Mouse (Mus musculus): ENCODE data around the gene Rtl10. TPM values are rescaled to one million over a fixed set of nuclear protein-coding genes. Genes with fewer than 3 reads are reported as not detected.

The Rtl10 gene
- polyA plus RNA-seq (2015; fragmentation: Nextera tagmentation; extraction: Ambion mirVana): 2.0 and 2.7 TPM in 2 replicates

- H3K27ac ChIP-seq (ENCODE audit: low read length): peak within 1 kb of the TSS; percentile 87
- H3K4me2 ChIP-seq (ENCODE audit: low read depth, low read length): peak within 1 kb of the TSS; percentile 98
- no peaks in the 10 kb centered on the region for H3K9me3 ChIP-seq (replicated peaks; ENCODE audit: control insufficient read depth, low read length)
- ATAC-seq (replicated peaks; ENCODE audit: extremely low read depth, insufficient read depth, low FRiP score): peak; percentile 95
- H3K27me3 ChIP-seq (ENCODE audit: control insufficient read depth, insufficient read depth, low read length): no peaks in the 10 kb centered on the region
- peak within 1 kb of the TSS; percentile 94 for H3K4me3 ChIP-seq (ENCODE audit: low read length)
- WGBS: under 1% methylated on average over 51 of the region's 51 CpGs
- peaks cover 12% of the 10 kb centered on the region; the same call in 1 of the 2 replicates for H3K36me3 ChIP-seq (ENCODE audit: control insufficient read depth, insufficient read depth)
- peak within 1 kb of the TSS; percentile 94 for H3K9ac ChIP-seq (ENCODE audit: low read length)
- peaks cover 12% of the 10 kb centered on the region for H3K4me1 ChIP-seq (ENCODE audit: control insufficient read depth, insufficient read depth, low read length)
Observed at GRCm38 (mm10) chr16:18498558-18498990, at the start of gene Rtl10, which contains the start of gene Gnb1l. Gene Rtl10 (plus strand): TSS chr16:18498901. Gene Gnb1l (plus strand): TSS chr16:18498713.

GRCm38 (mm10) chr16:18449005-18449404 lies 49.7 kb upstream of the Rtl10 start:
- 84% methylated on average over 4 of the region's 4 CpGs for WGBS
- Histone ChIP-seq H3K4me3 (ENCODE audit: low read length) (no peak overlapping the region), H3K9ac (ENCODE audit: low read length) (no peak overlapping the region), H3K4me1 (ENCODE audit: control insufficient read depth, insufficient read depth, low read length) (peaks cover 5% of the 10 kb centered on the region), H3K4me2 (ENCODE audit: low read depth, low read length) (no peak overlapping the region), H3K27ac (ENCODE audit: low read length) (no peak overlapping the region), H3K27me3 (ENCODE audit: control insufficient read depth, insufficient read depth, low read length) (no peaks in the 10 kb centered on the region), H3K36me3 (ENCODE audit: control insufficient read depth, insufficient read depth) (peaks cover 9% of the 10 kb centered on the region; the same call in 1 of the 2 replicates), H3K9me3 (replicated peaks; ENCODE audit: control insufficient read depth, low read length) (no peaks in the 10 kb centered on the region)
- no peak for ATAC-seq (replicated peaks; ENCODE audit: extremely low read depth, insufficient read depth, low FRiP score)

GRCm38 (mm10) chr16:18451486-18452181 lies 47.1 kb upstream of the Rtl10 start:
- no peak overlapping the region for H3K4me2 ChIP-seq (ENCODE audit: low read depth, low read length)
- H3K27ac ChIP-seq (ENCODE audit: low read length): no peak overlapping the region
- H3K4me1 ChIP-seq (ENCODE audit: control insufficient read depth, insufficient read depth, low read length): peaks cover 5% of the 10 kb centered on the region
- no peak overlapping the region for H3K9ac ChIP-seq (ENCODE audit: low read length)
- H3K36me3 ChIP-seq (ENCODE audit: control insufficient read depth, insufficient read depth): peaks cover 3% of the 10 kb centered on the region; the same call in 1 of the 2 replicates
- H3K4me3 ChIP-seq (ENCODE audit: low read length): no peak overlapping the region
- H3K27me3 ChIP-seq (ENCODE audit: control insufficient read depth, insufficient read depth, low read length): no peaks in the 10 kb centered on the region
- ATAC-seq (replicated peaks; ENCODE audit: extremely low read depth, insufficient read depth, low FRiP score): no peak
- no peaks in the 10 kb centered on the region for H3K9me3 ChIP-seq (replicated peaks; ENCODE audit: control insufficient read depth, low read length)
- WGBS: 57% methylated on average over 9 of the region's 9 CpGs

- Histone ChIP-seq H3K4me1 (ENCODE audit: control insufficient read depth, insufficient read depth, low read length) (peaks cover 5% of the 10 kb centered on the region), H3K4me3 (ENCODE audit: low read length) (no peak overlapping the region), H3K9ac (ENCODE audit: low read length) (no peak overlapping the region), H3K9me3 (replicated peaks; ENCODE audit: control insufficient read depth, low read length) (no peaks in the 10 kb centered on the region), H3K4me2 (ENCODE audit: low read depth, low read length) (no peak overlapping the region), H3K36me3 (ENCODE audit: control insufficient read depth, insufficient read depth) (peaks cover 6% of the 10 kb centered on the region; the same call in 1 of the 2 replicates), H3K27me3 (ENCODE audit: control insufficient read depth, insufficient read depth, low read length) (no peaks in the 10 kb centered on the region), H3K27ac (ENCODE audit: low read length) (no peak overlapping the region)
- WGBS: 87% methylated on average over 8 of the region's 8 CpGs
- ATAC-seq (replicated peaks; ENCODE audit: extremely low read depth, insufficient read depth, low FRiP score): no peak
Observed at GRCm38 (mm10) chr16:18452361-18452862, 46.3 kb upstream of the Rtl10 start.

- Histone ChIP-seq H3K36me3 (ENCODE audit: control insufficient read depth, insufficient read depth) (peaks cover 9% of the 10 kb centered on the region; the same call in 1 of the 2 replicates), H3K4me3 (ENCODE audit: low read length) (no peak overlapping the region), H3K4me2 (ENCODE audit: low read depth, low read length) (no peak overlapping the region), H3K27me3 (ENCODE audit: control insufficient read depth, insufficient read depth, low read length) (no peaks in the 10 kb centered on the region), H3K4me1 (ENCODE audit: control insufficient read depth, insufficient read depth, low read length) (peaks cover 6% of the 10 kb centered on the region), H3K9ac (ENCODE audit: low read length) (no peak overlapping the region), H3K9me3 (replicated peaks; ENCODE audit: control insufficient read depth, low read length) (no peaks in the 10 kb centered on the region), H3K27ac (ENCODE audit: low read length) (no peak overlapping the region)
- no peak for ATAC-seq (replicated peaks; ENCODE audit: extremely low read depth, insufficient read depth, low FRiP score)
- WGBS: 57% methylated on average over 5 of the region's 5 CpGs
Observed at GRCm38 (mm10) chr16:18453846-18454245, 44.9 kb upstream of the Rtl10 start.

- no peak for ATAC-seq (replicated peaks; ENCODE audit: extremely low read depth, insufficient read depth, low FRiP score)
- Histone ChIP-seq H3K9me3 (replicated peaks; ENCODE audit: control insufficient read depth, low read length) (no peaks in the 10 kb centered on the region), H3K36me3 (ENCODE audit: control insufficient read depth, insufficient read depth) (peaks cover 9% of the 10 kb centered on the region; the same call in 1 of the 2 replicates), H3K27ac (ENCODE audit: low read length) (no peak overlapping the region), H3K4me1 (ENCODE audit: control insufficient read depth, insufficient read depth, low read length) (peaks cover 19% of the 10 kb centered on the region), H3K4me3 (ENCODE audit: low read length) (no peak overlapping the region), H3K9ac (ENCODE audit: low read length) (no peak overlapping the region), H3K4me2 (ENCODE audit: low read depth, low read length) (no peak overlapping the region), H3K27me3 (ENCODE audit: control insufficient read depth, insufficient read depth, low read length) (no peaks in the 10 kb centered on the region)
- WGBS: 78% methylated on average over 6 of the region's 6 CpGs
Observed at GRCm38 (mm10) chr16:18455407-18455806, 43.3 kb upstream of the Rtl10 start.

- Histone ChIP-seq H3K4me3 (ENCODE audit: low read length) (no peak overlapping the region), H3K36me3 (ENCODE audit: control insufficient read depth, insufficient read depth) (peaks cover 9% of the 10 kb centered on the region; the same call in 1 of the 2 replicates), H3K27ac (ENCODE audit: low read length) (peak overlapping the region; percentile 79; the same call in 1 of the 2 replicates), H3K4me1 (ENCODE audit: control insufficient read depth, insufficient read depth, low read length) (peaks cover 14% of the 10 kb centered on the region), H3K4me2 (ENCODE audit: low read depth, low read length) (no peak overlapping the region), H3K9me3 (replicated peaks; ENCODE audit: control insufficient read depth, low read length) (no peaks in the 10 kb centered on the region), H3K27me3 (ENCODE audit: control insufficient read depth, insufficient read depth, low read length) (no peaks in the 10 kb centered on the region), H3K9ac (ENCODE audit: low read length) (no peak overlapping the region; the same call in 1 of the 2 replicates)
- no peak for ATAC-seq (replicated peaks; ENCODE audit: extremely low read depth, insufficient read depth, low FRiP score)
Observed at GRCm38 (mm10) chr16:18458661-18459060, 40.0 kb upstream of the Rtl10 start.

- H3K9ac ChIP-seq (ENCODE audit: low read length): peak overlapping the region; percentile 47
- WGBS: 23% methylated on average over 12 of the region's 12 CpGs
Observed at GRCm38 (mm10) chr16:18459335-18459954, 39.3 kb upstream of the Rtl10 start.

More at GRCm38 (mm10) chr16:18459335-18459954, 39.3 kb upstream of the Rtl10 start:
- Histone ChIP-seq H3K36me3 (ENCODE audit: control insufficient read depth, insufficient read depth) (peaks cover 9% of the 10 kb centered on the region; the same call in 1 of the 2 replicates), H3K27ac (ENCODE audit: low read length) (peak overlapping the region; percentile 79), H3K9me3 (replicated peaks; ENCODE audit: control insufficient read depth, low read length) (no peaks in the 10 kb centered on the region), H3K4me1 (ENCODE audit: control insufficient read depth, insufficient read depth, low read length) (peaks cover 16% of the 10 kb centered on the region), H3K27me3 (ENCODE audit: control insufficient read depth, insufficient read depth, low read length) (no peaks in the 10 kb centered on the region), H3K4me2 (ENCODE audit: low read depth, low read length) (peak overlapping the region; percentile 35), H3K4me3 (ENCODE audit: low read length) (peak overlapping the region; percentile 28; the same call in 1 of the 2 replicates)
- no peak for ATAC-seq (replicated peaks; ENCODE audit: extremely low read depth, insufficient read depth, low FRiP score)
